Mouse (Mus musculus): Measurements from ENCODE around the gene Gpx4. TPM values are rescaled to one million over a fixed set of nuclear protein-coding genes. Genes with fewer than 3 reads are reported as not detected.
A peak's percentile ranks its signal among the peaks of the same experiment; 100 is the strongest.

Gpx4 gene
- polyA plus RNA-seq, 1 experiment: 1,278 TPM

DNA sequence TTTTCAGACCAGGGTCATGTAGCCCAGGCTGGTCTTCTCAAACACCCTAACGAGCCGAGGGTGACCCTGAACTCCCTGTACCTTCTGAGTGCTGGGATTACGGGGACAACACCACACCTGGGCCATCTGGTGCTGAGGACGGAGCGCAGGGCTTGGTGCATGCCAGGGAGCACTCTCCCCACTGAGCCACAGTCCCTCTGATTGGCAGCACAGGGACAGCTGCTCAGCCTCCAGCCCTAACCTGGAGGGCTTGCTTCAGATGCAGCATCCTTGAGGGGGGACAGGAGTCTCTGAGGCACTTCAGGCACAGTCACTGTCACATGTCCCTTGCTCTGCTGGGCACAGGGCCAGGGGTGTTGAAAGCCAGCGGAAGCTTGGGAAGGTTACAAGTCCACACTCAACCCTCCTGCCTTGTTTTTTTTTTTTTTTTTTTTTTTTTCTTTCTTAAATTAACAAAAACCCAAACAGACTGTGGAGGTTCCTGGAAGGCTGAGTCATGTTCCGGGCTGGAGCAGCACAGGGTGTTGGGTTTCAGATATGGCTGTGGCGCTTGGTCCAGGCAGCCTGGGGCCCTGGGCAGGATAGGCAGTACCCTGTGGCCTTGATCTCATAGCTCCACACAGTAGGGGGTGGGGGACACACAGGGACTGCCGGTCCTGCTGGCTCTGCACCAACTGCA is 24.0 kb downstream of the Gpx4 start:
- Histone ChIP-seq H3K4me3 (no peak overlapping the region), H3ac (ENCODE audit: control insufficient read depth, insufficient read length) (no peak overlapping the region), H3K4me2 (ENCODE audit: low read depth) (peak overlapping the region; percentile 69), H3K27me3 (ENCODE audit: control insufficient read depth, insufficient read depth, insufficient read length) (no peaks in the 10 kb centered on the region), H3K79me2 (ENCODE audit: control insufficient read depth, insufficient read depth) (no peaks in the 10 kb centered on the region), H3K36me3 (ENCODE audit: control insufficient read depth, insufficient read depth) (no peaks in the 10 kb centered on the region)
- TF ChIP-seq SRF (IDR thresholded peaks at IDR 0.05; ENCODE audit: control insufficient read depth, insufficient read length, low read depth) (no peak), MYOD1 (IDR thresholded peaks at IDR 0.05; ENCODE audit: control insufficient read depth in 1 of 3, insufficient read length in 2 of 3, low read depth in 2 of 3) (peak in 1 of 3 experiments; percentile 97), MYOG (IDR thresholded peaks at IDR 0.05; ENCODE audit: control insufficient read depth in 1 of 3, insufficient read depth in 1 of 3, insufficient read length in 2 of 3, low read depth in 2 of 3) (peak in 2 of 3 experiments; percentile 29 to 95), MAX (IDR thresholded peaks at IDR 0.05; ENCODE audit: low read depth) (no peak), POLR2A (IDR thresholded peaks at IDR 0.05; ENCODE audit: insufficient read length, low read depth) (no peak), POLR2AphosphoS2 (IDR thresholded peaks at IDR 0.05; ENCODE audit: insufficient read length, low read depth) (no peak), USF1 (IDR thresholded peaks at IDR 0.05; ENCODE audit: low read depth) (peak; percentile 65), TCF12 (IDR thresholded peaks at IDR 0.05; ENCODE audit: insufficient read depth, poor library complexity, severe bottlenecking) (peak; percentile 3), TCF3 (IDR thresholded peaks at IDR 0.05; ENCODE audit: insufficient read length, low read depth) (no peak), REST (IDR thresholded peaks at IDR 0.05; ENCODE audit: insufficient read depth, insufficient read length) (no peak), CEBPB (IDR thresholded peaks at IDR 0.05; ENCODE audit: insufficient read depth, poor library complexity, severe bottlenecking) (0 out of 2 replicates have a peak, but pooled peaks have one; percentile 40), E2F4 (IDR thresholded peaks at IDR 0.05; ENCODE audit: insufficient read depth) (no peak)

DNA sequence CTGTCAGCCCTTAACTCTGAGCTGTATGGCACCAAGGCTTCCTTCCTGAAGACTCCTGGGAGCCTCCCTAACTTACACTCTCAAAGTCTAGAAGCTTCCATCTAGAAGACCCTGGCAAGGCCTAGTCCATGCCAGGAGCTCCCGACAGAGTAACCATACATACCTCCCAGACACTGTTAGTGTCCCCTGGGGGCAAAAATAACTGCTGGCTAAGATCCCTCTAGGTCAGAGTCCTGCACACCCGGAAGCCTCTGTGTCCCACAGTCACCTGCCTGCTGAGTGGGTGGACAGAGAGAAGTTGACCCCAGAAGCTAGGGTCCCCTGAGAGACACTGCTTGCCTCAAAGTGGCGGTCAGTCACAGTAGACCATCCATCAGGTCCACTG is 24.5 kb downstream of the Gpx4 start:
- no peak overlapping the region for H3ac ChIP-seq (ENCODE audit: control insufficient read depth, insufficient read length)
- no peak for TF ChIP-seq USF1 (IDR thresholded peaks at IDR 0.05; ENCODE audit: low read depth)
- no peak for TF ChIP-seq TCF3 (IDR thresholded peaks at IDR 0.05; ENCODE audit: insufficient read length, low read depth)
- no peak for TF ChIP-seq REST (IDR thresholded peaks at IDR 0.05; ENCODE audit: insufficient read depth, insufficient read length)
- no peak for TF ChIP-seq TCF12 (IDR thresholded peaks at IDR 0.05; ENCODE audit: insufficient read depth, poor library complexity, severe bottlenecking)
- H3K36me3 ChIP-seq (ENCODE audit: control insufficient read depth, insufficient read depth): no peaks in the 10 kb centered on the region
- no peaks in the 10 kb centered on the region for H3K79me2 ChIP-seq (ENCODE audit: control insufficient read depth, insufficient read depth)
- no peaks in the 10 kb centered on the region for H3K27me3 ChIP-seq (ENCODE audit: control insufficient read depth, insufficient read depth, insufficient read length)
- no peak overlapping the region for H3K4me3 ChIP-seq
- H3K4me2 ChIP-seq (ENCODE audit: low read depth): peak overlapping the region; percentile 63

DNA sequence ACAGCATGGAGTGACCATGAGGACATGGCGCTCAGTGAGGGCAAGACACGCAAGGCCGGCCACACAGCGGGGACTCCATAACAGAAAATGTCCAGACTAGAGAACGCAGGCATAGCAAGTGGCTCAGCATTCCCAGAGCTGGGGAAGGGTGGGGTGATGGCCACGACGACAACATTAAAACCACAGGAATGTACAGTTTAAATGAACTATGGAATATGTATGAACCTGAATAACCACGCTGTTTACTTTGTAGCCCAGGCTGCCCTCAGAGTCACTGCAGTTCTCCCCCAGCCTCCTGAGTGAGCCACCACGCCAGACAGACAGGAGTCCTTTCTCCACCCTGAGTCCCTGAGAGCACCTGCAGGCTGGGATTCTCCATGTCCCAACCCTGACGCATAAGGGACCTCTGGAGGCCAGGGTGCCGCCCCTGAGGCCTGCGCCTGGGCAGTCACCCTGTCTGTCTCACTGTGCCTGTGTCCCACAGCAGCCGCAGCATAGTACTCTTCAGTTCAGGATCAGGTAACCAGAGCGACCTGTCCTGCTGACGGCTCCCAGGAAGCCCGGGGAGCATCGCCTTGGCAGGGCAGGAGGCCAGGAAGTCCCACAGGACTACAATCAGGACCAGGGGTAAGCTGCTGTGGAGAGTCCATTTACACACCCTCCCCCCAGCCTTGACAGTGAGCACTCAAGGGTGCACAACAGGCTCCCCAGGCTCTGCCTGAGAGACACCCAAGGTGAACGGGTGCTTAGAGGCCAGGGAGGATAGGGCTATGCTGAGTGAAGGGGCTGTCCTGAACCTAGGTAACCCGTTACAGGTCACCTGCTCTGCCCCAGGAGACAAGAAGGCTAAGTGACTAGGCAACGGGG is 25.9 kb downstream of the Gpx4 start:
- no peaks in the 10 kb centered on the region for H3K27me3 ChIP-seq (ENCODE audit: control insufficient read depth, insufficient read depth, insufficient read length)
- TF ChIP-seq MYOG (IDR thresholded peaks at IDR 0.05; ENCODE audit: control insufficient read depth in 1 of 3, insufficient read depth in 1 of 3, insufficient read length in 2 of 3, low read depth in 2 of 3) (peak in 1 of 3 experiments; percentile 15), SRF (IDR thresholded peaks at IDR 0.05; ENCODE audit: control insufficient read depth, insufficient read length, low read depth) (no peak), POLR2A (IDR thresholded peaks at IDR 0.05; ENCODE audit: insufficient read length, low read depth) (no peak), TCF3 (IDR thresholded peaks at IDR 0.05; ENCODE audit: insufficient read length, low read depth) (no peak)
- H3ac ChIP-seq (ENCODE audit: control insufficient read depth, insufficient read length): no peak overlapping the region
- H3K4me3 ChIP-seq: no peak overlapping the region
- H3K36me3 ChIP-seq (ENCODE audit: control insufficient read depth, insufficient read depth): no peaks in the 10 kb centered on the region
- H3K79me2 ChIP-seq (ENCODE audit: control insufficient read depth, insufficient read depth): no peaks in the 10 kb centered on the region
- H3K4me2 ChIP-seq (ENCODE audit: low read depth): peak overlapping the region; percentile 63

DNA sequence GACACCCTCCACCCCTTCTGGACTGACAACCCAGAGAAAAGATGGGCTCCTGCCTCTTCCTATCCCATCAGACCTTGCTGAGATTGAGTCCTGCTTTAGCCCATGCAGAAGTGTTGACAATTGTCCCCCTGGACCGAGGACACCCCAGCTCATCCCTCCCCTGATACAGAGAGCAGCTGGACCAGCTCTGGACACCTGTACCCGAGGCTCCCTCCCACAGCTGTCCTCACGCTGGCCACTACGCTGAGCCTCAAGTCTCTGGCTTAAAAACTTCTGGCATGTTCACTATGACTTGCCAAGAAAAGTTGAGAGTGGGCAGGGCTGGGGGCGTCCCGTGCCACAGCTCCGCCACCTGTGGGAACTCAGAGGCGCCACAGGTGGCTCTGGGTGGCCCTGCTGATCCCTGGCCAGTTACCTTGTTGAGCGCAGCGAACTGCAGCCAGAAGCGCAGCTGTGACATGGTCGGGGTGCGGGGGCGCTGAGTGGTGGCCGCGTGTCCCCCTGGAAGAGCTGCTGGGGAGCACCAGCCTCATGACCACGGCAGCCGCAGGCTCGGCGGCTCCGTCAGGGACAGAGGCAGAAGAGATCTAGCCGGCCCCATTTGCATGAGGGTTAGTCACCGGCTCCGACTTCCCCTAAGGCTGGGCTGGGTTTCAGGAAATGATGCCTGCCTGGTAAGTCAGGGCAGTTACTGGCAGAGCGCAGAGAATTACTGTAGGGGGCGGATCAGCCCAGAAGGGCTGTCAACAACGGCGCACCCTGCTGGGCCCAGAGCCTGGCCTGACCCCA is 28.0 kb downstream of the Gpx4 start:
- TF ChIP-seq TCF12 (IDR thresholded peaks at IDR 0.05; ENCODE audit: insufficient read depth, poor library complexity, severe bottlenecking) (peak; percentile 4), REST (IDR thresholded peaks at IDR 0.05; ENCODE audit: insufficient read depth, insufficient read length) (no peak), CEBPB (IDR thresholded peaks at IDR 0.05; ENCODE audit: insufficient read depth, poor library complexity, severe bottlenecking) (no peak), SRF (IDR thresholded peaks at IDR 0.05; ENCODE audit: control insufficient read depth, insufficient read length, low read depth) (no peak), POLR2A (IDR thresholded peaks at IDR 0.05; ENCODE audit: insufficient read length, low read depth) (no peak), MAX (IDR thresholded peaks at IDR 0.05; ENCODE audit: low read depth) (no peak), MYOG (IDR thresholded peaks at IDR 0.05; ENCODE audit: control insufficient read depth in 1 of 3, insufficient read depth in 1 of 3, insufficient read length in 2 of 3, low read depth in 2 of 3) (peak in 2 of 3 experiments; percentile 27 to 67), TCF3 (IDR thresholded peaks at IDR 0.05; ENCODE audit: insufficient read length, low read depth) (no peak), E2F4 (IDR thresholded peaks at IDR 0.05; ENCODE audit: insufficient read depth) (no peak), USF1 (IDR thresholded peaks at IDR 0.05; ENCODE audit: low read depth) (no peak), POLR2AphosphoS2 (IDR thresholded peaks at IDR 0.05; ENCODE audit: insufficient read length, low read depth) (no peak), MYOD1 (IDR thresholded peaks at IDR 0.05; ENCODE audit: control insufficient read depth in 1 of 3, insufficient read length in 2 of 3, low read depth in 2 of 3) (peak in 1 of 3 experiments; percentile 55)
- no peak overlapping the region for H3ac ChIP-seq (ENCODE audit: control insufficient read depth, insufficient read length)

More for the DNA sequence above, 28.0 kb downstream of the Gpx4 start:
- H3K4me3 ChIP-seq: peak overlapping the region; percentile 11
- H3K4me2 ChIP-seq (ENCODE audit: low read depth): peak overlapping the region; percentile 89
- no peaks in the 10 kb centered on the region for H3K79me2 ChIP-seq (ENCODE audit: control insufficient read depth, insufficient read depth)
- no peaks in the 10 kb centered on the region for H3K27me3 ChIP-seq (ENCODE audit: control insufficient read depth, insufficient read depth, insufficient read length)
- H3K36me3 ChIP-seq (ENCODE audit: control insufficient read depth, insufficient read depth): peaks cover 8% of the 10 kb centered on the region
